Mouse (Mus musculus) frontal cortex, adult (tissue): ENCODE data around the gene Smpd3.
A peak's percentile ranks its signal among the peaks of the same experiment; 100 is the strongest.

Source experiments
- ATAC-seq: cut with Nextera tagmentation; 2 replicates; pipeline ENCODE4 v1.9.2; 2017; ENCODE audit warnings: mild to moderate bottlenecking, moderate library complexity, mixed read lengths; ENCODE audit not compliant: low TSS enrichment

Gene Smpd3

DNA sequence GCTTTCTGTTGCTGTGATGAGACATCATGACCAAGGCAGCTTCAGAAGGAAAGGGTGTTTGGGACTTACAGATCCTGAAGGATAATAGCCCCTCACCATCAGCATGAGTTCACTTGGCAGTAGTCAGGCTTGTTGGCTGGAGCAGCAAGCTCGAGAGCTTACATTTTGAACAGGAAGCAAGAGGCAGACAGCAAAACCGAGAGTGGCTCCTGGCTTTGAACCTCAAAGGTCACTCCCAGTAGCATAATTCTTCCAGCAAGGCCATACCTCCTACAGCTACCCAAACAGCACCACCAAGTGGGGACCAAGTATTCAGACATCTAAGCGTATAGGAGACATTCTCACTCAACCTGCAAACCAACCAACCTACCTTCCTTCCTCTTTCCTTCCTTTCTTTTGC, 105.0 kb downstream of the Smpd3 start:
- ATAC-seq, result no peak

- no peak for ATAC-seq
Observed at GRCm38 (mm10) chr8:106231536-106231935, 106.3 kb downstream of the Smpd3 start.

GRCm38 (mm10) chr8:106226589-106226988, 111.2 kb downstream of the Smpd3 start:
- peak; percentile 74 for ATAC-seq

GRCm38 (mm10) chr8:106219620-106220019, 118.2 kb downstream of the Smpd3 start:
- no peak; the same call in 1 of the 2 replicates for ATAC-seq

- ATAC-seq, result no peak
Observed at GRCm38 (mm10) chr8:106213959-106214358, 123.8 kb downstream of the Smpd3 start.

DNA sequence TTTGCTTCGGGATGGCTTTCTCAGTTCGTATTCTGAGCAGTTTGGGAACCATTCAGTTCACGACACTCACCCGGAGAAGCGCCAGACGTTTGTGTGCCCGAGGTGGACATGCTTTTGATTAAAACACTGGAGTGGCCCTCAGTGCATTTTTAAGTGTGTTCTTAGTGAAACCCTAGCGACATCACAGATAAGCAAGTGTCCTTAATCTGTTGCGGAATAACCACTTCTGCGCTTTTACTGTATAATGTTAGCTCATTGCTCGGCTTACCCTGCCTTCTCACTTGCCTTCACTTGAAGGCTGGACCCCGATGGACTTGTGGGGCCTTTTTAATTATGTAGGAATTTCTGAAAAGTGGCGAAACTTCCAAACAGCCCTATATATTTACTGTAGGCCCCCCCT, 126.4 kb downstream of the Smpd3 start:
- ATAC-seq, result no peak; the same call in 1 of the 2 replicates

DNA sequence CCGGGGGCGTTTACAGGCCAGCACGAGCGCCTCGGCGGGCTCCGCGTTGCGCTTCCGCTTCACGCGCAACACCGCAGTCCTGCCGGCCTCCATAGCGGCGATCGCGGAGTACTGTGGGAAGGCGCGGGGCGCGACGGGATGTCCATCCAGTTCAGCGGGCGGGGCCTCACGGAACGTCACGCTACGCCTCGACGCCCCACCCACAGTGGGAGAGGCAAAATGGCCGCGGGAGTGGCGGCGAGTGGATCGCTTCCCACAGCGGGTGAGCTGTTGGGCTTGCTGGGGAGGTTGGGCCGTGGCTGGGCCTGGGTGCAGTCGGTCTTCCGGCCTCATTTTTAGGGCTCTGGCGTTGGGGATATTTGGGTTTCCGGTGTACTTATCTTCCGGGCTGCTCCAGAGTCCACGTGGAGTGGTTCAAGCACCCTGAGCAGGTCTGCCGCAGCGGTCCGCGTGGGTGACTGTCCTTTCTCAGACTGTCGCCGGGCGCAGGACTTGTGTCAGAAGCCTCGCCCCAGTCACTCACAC, 126.9 kb downstream of the Smpd3 start, which contains the start of the genes Slc7a6os and Prmt7:
Slc7a6os (minus strand) TSS at position 115 of the 525 bp plus-strand sequence.
Prmt7 (plus strand) TSS at position 116 of the 525 bp plus-strand sequence.
- ATAC-seq, result peak; percentile 97

GRCm38 (mm10) chr8:106210035-106210731, 127.6 kb downstream of the Smpd3 start:
- ATAC-seq, result peak; percentile 58
